Comparison of ENCODE assay signal across 8 mouse cellular contexts in the genomic region with DNA sequence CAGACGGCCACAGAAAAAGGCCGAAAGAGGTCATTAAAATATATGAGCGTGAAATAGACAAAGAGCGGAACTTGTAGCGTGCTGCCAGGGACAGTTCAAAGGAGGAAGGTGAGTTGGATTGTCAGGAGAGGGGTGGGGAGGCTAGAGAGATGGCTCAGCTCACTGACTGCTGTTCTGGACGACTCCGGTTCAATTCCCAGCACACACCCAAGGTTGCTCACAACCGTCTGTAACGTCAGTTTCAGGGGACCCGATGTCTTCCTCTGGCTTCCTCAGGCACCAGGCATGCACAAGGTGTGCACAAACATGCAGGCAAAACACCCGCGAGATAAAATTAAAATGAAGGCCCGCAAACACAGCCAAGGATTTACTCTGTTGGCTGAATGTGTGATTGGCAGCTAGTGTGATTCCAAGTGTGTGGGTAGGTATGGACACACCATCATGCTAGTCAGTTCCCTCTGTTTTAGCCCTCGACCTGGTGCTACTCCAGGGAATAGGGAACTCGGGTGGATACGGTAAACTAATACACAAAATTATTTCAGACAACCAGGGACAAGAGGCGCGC. TPM values are rescaled to one million over a fixed set of nuclear protein-coding genes. Genes with fewer than 3 reads are reported as not detected.
DNase-seq lines count a peak whose midpoint lies in the region; ATAC-seq and TF ChIP-seq lines count a peak whose summit lies in the region.

No protein-coding gene starts in this region.

- H3K27ac ChIP-seq in ES-E14 (ENCODE audit: insufficient read depth, low read depth, low read length, poor library complexity, severe bottlenecking) = no peak overlapping the region
- no peak overlapping the region for H3K27ac ChIP-seq in embryonic facial prominence, embryonic 11.5 days (replicated peaks; ENCODE audit: low read depth, low read length)
- H3K27ac ChIP-seq in limb, embryonic 10.5 days = peak overlapping the region; percentile 93
- H3K27ac ChIP-seq in neural tube, embryonic 15.5 days (replicated peaks) = peak overlapping the region; percentile 93

- H3K4me1 ChIP-seq in ES-E14 (ENCODE audit: control insufficient read depth in 2 of 2, insufficient read depth in 2 of 2, low read length in 2 of 2, poor library complexity in 1 of 2) = peaks cover 3 to 5% of the 10 kb centered on the region in 2 experiments; a peak in 2 of 4 replicates
- no peaks in the 10 kb centered on the region for H3K4me1 ChIP-seq in embryonic facial prominence, embryonic 11.5 days (ENCODE audit: control insufficient read depth, insufficient read depth, low read length)
- peaks cover 10% of the 10 kb centered on the region for H3K4me1 ChIP-seq in limb, embryonic 10.5 days
- peaks cover 17% of the 10 kb centered on the region for H3K4me1 ChIP-seq in neural tube, embryonic 15.5 days

- peak overlapping the region; percentile 67 to 70 for H3K4me3 ChIP-seq in ES-E14 (ENCODE audit: insufficient read depth in 1 of 2, low read depth in 1 of 2, low read length in 2 of 2, poor library complexity in 1 of 2, severe bottlenecking in 1 of 2)
- peak overlapping the region; percentile 79 for H3K4me3 ChIP-seq in embryonic facial prominence, embryonic 11.5 days (ENCODE audit: low read depth, low read length)
- H3K4me3 ChIP-seq in limb, embryonic 10.5 days = peak overlapping the region; percentile 90
- peak overlapping the region; percentile 66 for H3K4me3 ChIP-seq in neural tube, embryonic 15.5 days (replicated peaks)

- H3K9ac ChIP-seq in ES-E14 (ENCODE audit: insufficient read depth, low read depth, low read length, poor library complexity, severe bottlenecking) = no peak overlapping the region
- H3K9ac ChIP-seq in embryonic facial prominence, embryonic 11.5 days (replicated peaks; ENCODE audit: low read length) = peak overlapping the region; percentile 90
- H3K9ac ChIP-seq in neural tube, embryonic 15.5 days (replicated peaks) = peak overlapping the region; percentile 83

- no peaks in the 10 kb centered on the region for H3K9me3 ChIP-seq in ES-E14 (ENCODE audit: control insufficient read depth, insufficient read depth, low read depth, low read length)
- no peaks in the 10 kb centered on the region for H3K9me3 ChIP-seq in embryonic facial prominence, embryonic 11.5 days (replicated peaks; ENCODE audit: control insufficient read depth, low read length)
- peaks cover 4% of the 10 kb centered on the region; the same call in 1 of the 2 replicates for H3K9me3 ChIP-seq in limb, embryonic 10.5 days (replicated peaks)
- H3K9me3 ChIP-seq in neural tube, embryonic 15.5 days (replicated peaks) = no peaks in the 10 kb centered on the region

- H3K4me2 ChIP-seq in embryonic facial prominence, embryonic 11.5 days (ENCODE audit: low read depth, low read length) = peak overlapping the region; percentile 82
- H3K4me2 ChIP-seq in neural tube, embryonic 15.5 days = peak overlapping the region; percentile 66

- H3K27me3 ChIP-seq in embryonic facial prominence, embryonic 11.5 days (ENCODE audit: control insufficient read depth, insufficient read depth, low read length) = no peaks in the 10 kb centered on the region
- H3K27me3 ChIP-seq in limb, embryonic 10.5 days (ENCODE audit: low read depth, poor library complexity, severe bottlenecking) = no peaks in the 10 kb centered on the region
- H3K27me3 ChIP-seq in neural tube, embryonic 15.5 days (replicated peaks) = no peaks in the 10 kb centered on the region

- peak; percentile 19; the same call in 1 of the 2 replicates for ATAC-seq in embryonic facial prominence, embryonic 11.5 days (replicated peaks; ENCODE audit: insufficient number of reproducible peaks, low FRiP score, low TSS enrichment, low read depth)
- ATAC-seq in neural tube, embryonic 15.5 days (ENCODE audit: low FRiP score) = peak; percentile 49

- no peaks in the 10 kb centered on the region for H3K36me3 ChIP-seq in ES-E14 (ENCODE audit: control insufficient read depth, insufficient read depth, low read length, poor library complexity, severe bottlenecking)
- H3K36me3 ChIP-seq in embryonic facial prominence, embryonic 11.5 days (replicated peaks; ENCODE audit: control insufficient read depth, insufficient read depth, low read depth, low read length) = peaks cover 3% of the 10 kb centered on the region; the same call in 1 of the 2 replicates
- peaks cover 23% of the 10 kb centered on the region for H3K36me3 ChIP-seq in limb, embryonic 10.5 days
- peaks cover 18% of the 10 kb centered on the region for H3K36me3 ChIP-seq in neural tube, embryonic 15.5 days

- peak; percentile 20 to 30 for DNase-seq in layer of hippocampus, postnatal 14 days (ENCODE audit: low spot score in 2 of 2)
- DNase-seq in layer of hippocampus, adult 9-11 months = no peak
- no peak for DNase-seq in ES-E14 (ENCODE audit: low read depth, low spot score)
- DNase-seq in embryonic facial prominence, embryonic 11.5 days (ENCODE audit: low spot score) = peak; percentile 7
- DNase-seq in limb, embryonic 10.5 days (ENCODE audit: low spot score) = peak; percentile 42
- DNase-seq in gastrocnemius, postnatal 10 days = no peak
- no peak for DNase-seq in urinary bladder, postnatal 14 days (ENCODE audit: low spot score)

- WGBS in embryonic facial prominence, embryonic 11.5 days = 60% methylated on average over 18 of the region's 18 CpGs
- WGBS in limb, embryonic 10.5 days = 63% methylated on average over 18 of the region's 18 CpGs
- WGBS in neural tube, embryonic 15.5 days = 56% methylated on average over 18 of the region's 18 CpGs

- in situ Hi-C loops in ES-E14 (cut with MboI; ENCODE audit: low sequenced_read_pairs in 2 of 2, unreplicated experiment in 2 of 2) = no loop called here

TF ChIP-seq in ES-E14, 5 proteins besides CTCF, POLR2A, EP300 and RAD21:
- TF ChIP-seq ZNF384 (IDR thresholded peaks at IDR 0.05; ENCODE audit: low read depth, low read length) = no peak
- no peak for TF ChIP-seq MAFK (IDR thresholded peaks at IDR 0.05; ENCODE audit: insufficient read depth, low read depth, low read length)
- no peak for TF ChIP-seq ZC3H11A (IDR thresholded peaks at IDR 0.05; ENCODE audit: borderline replicate concordance, low read depth, low read length)
- no peak for TF ChIP-seq CHD2 (IDR thresholded peaks at IDR 0.05; ENCODE audit: low read depth, low read length)
- no peak for TF ChIP-seq HCFC1 (IDR thresholded peaks at IDR 0.05; ENCODE audit: borderline replicate concordance, insufficient read depth, low read length)

RNA-seq across cellular contexts. Expression of a gene that starts 1.0 kb away (rescaled TPM):
- 100 to 1,000 TPM; 109 to 110 TPM for total RNA-seq in layer of hippocampus, postnatal 14 days (2021)
- 12.6 and 25.3 TPM in 2 replicates for total RNA-seq in ES-E14 (2012; rRNA removed)
- polyA plus RNA-seq in embryonic facial prominence, embryonic 11.5 days (2014; fragmentation: Nextera tagmentation; extraction: Ambion mirVana) = 165 and 197 TPM in 2 replicates
- polyA plus RNA-seq in limb, embryonic 10.5 days (2016; fragmentation: Nextera tagmentation; extraction: Ambion mirVana) = 81.1 and 96.4 TPM in 2 replicates
- 180 and 198 TPM in 2 replicates for polyA plus RNA-seq in neural tube, embryonic 15.5 days (2015; fragmentation: Nextera tagmentation; extraction: Ambion mirVana)
- 10 to 100 TPM; 27.3 to 32.5 TPM for total RNA-seq in gastrocnemius, postnatal 10 days (2021)

RNA-seq across cellular contexts. Expression of a gene that starts 32.9 kb away (rescaled TPM):
- total RNA-seq in layer of hippocampus, postnatal 14 days (2021) = 1 to 10 TPM in 1 of 2 experiments, not detected in 1; 2.8 TPM
- not detected in 2 replicates for total RNA-seq in ES-E14 (2012; rRNA removed)
- polyA plus RNA-seq in embryonic facial prominence, embryonic 11.5 days (2014; fragmentation: Nextera tagmentation; extraction: Ambion mirVana) = 4.7 and 7.4 TPM in 2 replicates
- polyA plus RNA-seq in limb, embryonic 10.5 days (2016; fragmentation: Nextera tagmentation; extraction: Ambion mirVana) = 9.3 and 9.8 TPM in 2 replicates
- polyA plus RNA-seq in neural tube, embryonic 15.5 days (2015; fragmentation: Nextera tagmentation; extraction: Ambion mirVana) = 7.0 and 8.2 TPM in 2 replicates
- 1 to 10 TPM in 1 of 2 experiments, not detected in 1; 1.3 TPM for total RNA-seq in gastrocnemius, postnatal 10 days (2021)

RNA-seq across cellular contexts. Expression of a gene that starts 41.0 kb away (rescaled TPM):
- 1 to 10 TPM; 5.8 to 6.3 TPM for total RNA-seq in layer of hippocampus, postnatal 14 days (2021)
- 7.8 and 12.0 TPM in 2 replicates for total RNA-seq in ES-E14 (2012; rRNA removed)
- 6.1 and 6.3 TPM in 2 replicates for polyA plus RNA-seq in embryonic facial prominence, embryonic 11.5 days (2014; fragmentation: Nextera tagmentation; extraction: Ambion mirVana)
- 5.5 and 8.3 TPM in 2 replicates for polyA plus RNA-seq in limb, embryonic 10.5 days (2016; fragmentation: Nextera tagmentation; extraction: Ambion mirVana)
- 8.2 and 9.4 TPM in 2 replicates for polyA plus RNA-seq in neural tube, embryonic 15.5 days (2015; fragmentation: Nextera tagmentation; extraction: Ambion mirVana)
- 10 to 100 TPM; 11.3 to 13.7 TPM for total RNA-seq in gastrocnemius, postnatal 10 days (2021)

RNA-seq across cellular contexts. Expression of a gene that starts 48.9 kb away (rescaled TPM):
- total RNA-seq in layer of hippocampus, postnatal 14 days (2021) = 1 to 10 TPM; 3.7 to 3.8 TPM
- total RNA-seq in ES-E14 (2012; rRNA removed) = 8.0 and 14.4 TPM in 2 replicates
- 22.8 and 24.0 TPM in 2 replicates for polyA plus RNA-seq in embryonic facial prominence, embryonic 11.5 days (2014; fragmentation: Nextera tagmentation; extraction: Ambion mirVana)
- polyA plus RNA-seq in limb, embryonic 10.5 days (2016; fragmentation: Nextera tagmentation; extraction: Ambion mirVana) = 12.0 and 15.7 TPM in 2 replicates
- 4.3 and 14.8 TPM in 2 replicates for polyA plus RNA-seq in neural tube, embryonic 15.5 days (2015; fragmentation: Nextera tagmentation; extraction: Ambion mirVana)
- total RNA-seq in gastrocnemius, postnatal 10 days (2021) = 1 to 10 TPM; 4.7 to 5.1 TPM

Comparison
In these comparisons a context has a peak if more than half of its experiments do, and no peak if none do; other contexts are left out.
1. DNase-seq: peak in layer of hippocampus, postnatal 14 days (2 of 2), embryonic facial prominence, embryonic 11.5 days (single experiment) and limb, embryonic 10.5 days (single experiment); none in layer of hippocampus, adult 9-11 months (single experiment), ES-E14 (single experiment), gastrocnemius, postnatal 10 days (single experiment) and urinary bladder, postnatal 14 days (single experiment).
2. H3K27ac ChIP-seq: peak in limb, embryonic 10.5 days (single experiment) and neural tube, embryonic 15.5 days (single experiment); none in ES-E14 (single experiment) and embryonic facial prominence, embryonic 11.5 days (single experiment).
3. Peak in every context shown above with its lines, with median percentiles within 50 percentile points of each other: H3K4me3 ChIP-seq.